Mouse (Mus musculus) MEL (cell line): Measurements from ENCODE around the gene Pawr. TPM values are rescaled to one million over a fixed set of nuclear protein-coding genes. Genes with fewer than 3 reads are reported as not detected.

ENCODE experiments used
- DNase-seq: peaks from one replicate; pipeline ENCODE4 v3.0.0; 2011; ENCODE audit warnings: low read depth, low spot score
- H3K27ac ChIP-seq: 2 replicates; pipeline ENCODE4 v1.5.1; 2012; ENCODE audit warnings: low read depth, mild to moderate bottlenecking, control low read depth, low read length, moderate library complexity; ENCODE audit not compliant: control insufficient read depth
- H3K27me3 ChIP-seq, 2 experiments: fragments of 150-350 bp in 1 of 2; sonication (generic) in 1 of 2; 2 replicates each; pipeline ENCODE4 v1.6.1; 2012; ENCODE audit warnings: low read length in 2 of 2, mild to moderate bottlenecking in 2 of 2, improper control_type of control experiment in 1 of 2, moderate library complexity in 1 of 2; ENCODE audit not compliant: insufficient read depth in 2 of 2, control insufficient read depth in 1 of 2
- H3K36me3 ChIP-seq, 2 experiments: 2 replicates each; pipeline ENCODE4 v1.6.1; 2012 to 2014; ENCODE audit warnings: low read length in 2 of 2, improper control_type of control experiment in 1 of 2, inconsistent platforms in 1 of 2, mild to moderate bottlenecking in 1 of 2; ENCODE audit not compliant: insufficient read depth in 2 of 2, control insufficient read depth in 1 of 2
- H3K4me1 ChIP-seq, 2 experiments: fragments of 150-350 bp in 1 of 2; sonication (generic) in 1 of 2; 2 replicates each; pipeline ENCODE4 v1.6.1; 2012; ENCODE audit warnings: low read length in 2 of 2, improper control_type of control experiment in 1 of 2, mild to moderate bottlenecking in 1 of 2; ENCODE audit not compliant: insufficient read depth in 2 of 2, control insufficient read depth in 1 of 2
- H3K4me3 ChIP-seq, 2 experiments: fragments of 150-350 bp in 1 of 2; sonication (generic) in 1 of 2; 2 replicates each; pipeline ENCODE4 v1.5.1; 2012; ENCODE audit warnings: low read depth in 2 of 2, low read length in 2 of 2, mild to moderate bottlenecking in 2 of 2, moderate library complexity in 2 of 2, control low read depth in 1 of 2, improper control_type of control experiment in 1 of 2; ENCODE audit not compliant: control insufficient read depth in 1 of 2, insufficient read depth in 1 of 2
- H3K79me2 ChIP-seq: 2 replicates; pipeline ENCODE4 v1.6.1; 2012; ENCODE audit warnings: mild to moderate bottlenecking, low read length, moderate library complexity; ENCODE audit not compliant: control insufficient read depth, poor library complexity, insufficient read depth
- H3K9ac ChIP-seq: 2 replicates; pipeline ENCODE4 v1.6.1; 2012; ENCODE audit warnings: low read depth, mild to moderate bottlenecking, control low read depth, low read length, moderate library complexity; ENCODE audit not compliant: control insufficient read depth, poor library complexity, severe bottlenecking
- H3K9me3 ChIP-seq: fragments of 150-350 bp; sonication (generic); replicated peaks from 2 replicates; pipeline ENCODE4 v1.6.1; 2012; ENCODE audit warnings: mild to moderate bottlenecking, low read length, improper control_type of control experiment, moderate library complexity; ENCODE audit not compliant: insufficient read depth
- ELF1 ChIP-seq: IDR thresholded peaks from 2 replicates; pipeline ENCODE4 v1.6.1; 2014; ENCODE audit warnings: low read depth, mild to moderate bottlenecking, inconsistent platforms, low read length, improper control_type of control experiment, moderate library complexity
- GABPA ChIP-seq: IDR thresholded peaks from 2 replicates; pipeline ENCODE4 v1.6.1; 2012; ENCODE audit warnings: low read depth, mild to moderate bottlenecking, inconsistent platforms, low read length, improper control_type of control experiment, moderate library complexity
- GATA1 ChIP-seq: IDR thresholded peaks from 2 replicates; pipeline ENCODE4 v1.6.1; 2011; ENCODE audit warnings: low read depth, low read length, improper control_type of control experiment
- HCFC1 ChIP-seq: IDR thresholded peaks from 2 replicates; pipeline ENCODE4 v1.6.1; 2012; ENCODE audit warnings: low read depth, mild to moderate bottlenecking, inconsistent platforms, low read length, improper control_type of control experiment, moderate library complexity
- MAX ChIP-seq: IDR thresholded peaks from 2 replicates; pipeline ENCODE4 v1.6.1; 2011; ENCODE audit warnings: low read length, improper control_type of control experiment
- MAZ ChIP-seq: IDR thresholded peaks from 2 replicates; pipeline ENCODE4 v1.6.1; 2012; ENCODE audit warnings: low read depth, mild to moderate bottlenecking, inconsistent platforms, low read length, improper control_type of control experiment
- MEF2A ChIP-seq: IDR thresholded peaks from 2 replicates; pipeline ENCODE4 v1.6.1; 2014; ENCODE audit warnings: low read depth, mild to moderate bottlenecking, inconsistent platforms, low read length, improper control_type of control experiment; ENCODE audit not compliant: poor library complexity, insufficient replicate concordance, severe bottlenecking; ENCODE audit errors: extremely low read depth
- MXI1 ChIP-seq: IDR thresholded peaks from 2 replicates; pipeline ENCODE4 v1.6.1; 2011; ENCODE audit warnings: mild to moderate bottlenecking, low read depth, low read length, improper control_type of control experiment
- MYC ChIP-seq: IDR thresholded peaks from 2 replicates; pipeline ENCODE4 v1.6.1; 2011; ENCODE audit warnings: low read depth, mild to moderate bottlenecking, low read length, improper control_type of control experiment, moderate library complexity
- POLR2A ChIP-seq, 2 experiments: IDR thresholded peaks; 2 replicates each; pipeline ENCODE4 v1.6.1; 2011 to 2012; ENCODE audit warnings: low read length in 2 of 2, mild to moderate bottlenecking in 2 of 2, control low read depth in 1 of 2, improper control_type of control experiment in 1 of 2, low read depth in 1 of 2, moderate library complexity in 1 of 2; ENCODE audit not compliant: control insufficient read depth in 1 of 2, insufficient read depth in 1 of 2, poor library complexity in 1 of 2
- RAD21 ChIP-seq: IDR thresholded peaks from 2 replicates; pipeline ENCODE4 v1.6.1; 2011; ENCODE audit warnings: mild to moderate bottlenecking, low read depth, low read length, improper control_type of control experiment
- RCOR1 ChIP-seq: IDR thresholded peaks from 2 replicates; pipeline ENCODE4 v1.6.1; 2012; ENCODE audit warnings: low read depth, mild to moderate bottlenecking, inconsistent platforms, low read length, improper control_type of control experiment
- SIN3A ChIP-seq: IDR thresholded peaks from 2 replicates; pipeline ENCODE4 v1.6.1; 2012; ENCODE audit warnings: low read length, improper control_type of control experiment, inconsistent platforms
- SMC3 ChIP-seq: IDR thresholded peaks from 2 replicates; pipeline ENCODE4 v1.6.1; 2011; ENCODE audit warnings: low read depth, low read length, improper control_type of control experiment
- TBP ChIP-seq: IDR thresholded peaks from 2 replicates; pipeline ENCODE4 v1.8.0; 2011; ENCODE audit warnings: low read depth, low read length, improper control_type of control experiment
- TCF12 ChIP-seq: IDR thresholded peaks from 2 replicates; pipeline ENCODE4 v1.6.1; 2014; ENCODE audit warnings: low read depth, mild to moderate bottlenecking, inconsistent platforms, low read length, improper control_type of control experiment, moderate library complexity
- USF1 ChIP-seq: IDR thresholded peaks from 2 replicates; pipeline ENCODE4 v1.6.1; 2014; ENCODE audit warnings: low read depth, mild to moderate bottlenecking, inconsistent platforms, low read length, improper control_type of control experiment, moderate library complexity
- USF2 ChIP-seq, 2 experiments: IDR thresholded peaks; 2 replicates each; pipeline ENCODE4 v1.6.1; 2011 to 2012; ENCODE audit warnings: improper control_type of control experiment in 2 of 2, low read length in 2 of 2, borderline replicate concordance in 1 of 2, inconsistent platforms in 1 of 2, low read depth in 1 of 2, mild to moderate bottlenecking in 1 of 2; ENCODE audit not compliant: insufficient read depth in 1 of 2
- ZC3H11A ChIP-seq: IDR thresholded peaks from 2 replicates; pipeline ENCODE4 v1.6.1; 2012; ENCODE audit warnings: low read depth, mild to moderate bottlenecking, inconsistent platforms, low read length, improper control_type of control experiment
- ZKSCAN1 ChIP-seq: IDR thresholded peaks from 2 replicates; pipeline ENCODE4 v1.6.1; 2012; ENCODE audit warnings: low read depth, mild to moderate bottlenecking, inconsistent platforms, low read length, improper control_type of control experiment, moderate library complexity
- ZMIZ1 ChIP-seq: IDR thresholded peaks from 2 replicates; pipeline ENCODE4 v1.6.1; 2012; ENCODE audit warnings: low read depth, mild to moderate bottlenecking, inconsistent platforms, low read length, improper control_type of control experiment, moderate library complexity
- ZNF384 ChIP-seq: IDR thresholded peaks from 2 replicates; pipeline ENCODE4 v1.6.1; 2012; ENCODE audit warnings: low read depth, mild to moderate bottlenecking, inconsistent platforms, low read length, improper control_type of control experiment
- polyA plus RNA-seq, 2 experiments: library from polyadenylated mRNA; stranded (reverse) in 1 of 2; unstranded in 1 of 2; fragments of >175 nt in 1 of 2; fragments of >200 nt in 1 of 2; gene quantifications; 2 replicates each; pipeline versions ENCODE4 v1.2.1 to v1.2.4; 2012; ENCODE audit warnings: low replicate concordance in 2 of 2, low read depth in 1 of 2; ENCODE audit not compliant: insufficient read length in 2 of 2, insufficient read depth in 1 of 2, missing spikeins in 1 of 2
- total RNA-seq: library from RNA; depleted of rRNA; stranded (reverse); fragments of 300-350 nt; gene quantifications from 2 replicates; pipeline ENCODE4 v1.2.3, GENCODE M21; 2012

The Pawr gene
- total and polyA plus RNA-seq, 3 experiments, result 20.7 to 29.6 TPM; not detected in 1

DNA sequence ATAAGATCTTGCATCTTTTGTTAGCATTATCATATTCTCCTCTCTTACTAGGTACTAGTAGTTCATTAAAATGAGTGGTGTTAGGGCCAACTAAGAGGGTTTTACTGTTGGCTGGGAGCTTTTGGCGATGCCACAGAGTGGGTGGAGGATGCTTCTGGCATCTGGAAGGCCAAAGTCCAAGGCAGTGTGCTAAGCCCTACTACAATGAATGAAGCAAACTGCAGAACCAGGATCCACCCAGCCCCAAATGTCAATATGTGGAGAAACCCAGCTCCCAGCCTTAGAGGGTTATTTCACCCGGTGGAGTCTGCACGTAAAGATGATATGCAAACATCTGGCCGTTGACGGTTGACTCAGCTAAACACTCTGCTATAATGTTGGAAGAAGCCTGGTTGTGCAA is 2.1 kb upstream of the Pawr start:
- H3K79me2 ChIP-seq, result peaks cover 21% of the 10 kb centered on the region
- peaks cover 0 to 10% of the 10 kb centered on the region in 2 experiments; a peak in 3 of 4 replicates for H3K36me3 ChIP-seq
- H3K9me3 ChIP-seq, result no peaks in the 10 kb centered on the region
- no peaks in the 10 kb centered on the region for H3K27me3 ChIP-seq
- peaks cover 12% of the 10 kb centered on the region in 2 experiments; a peak in 3 of 4 replicates for H3K4me1 ChIP-seq
- TF ChIP-seq SMC3, result no peak
- TF ChIP-seq RCOR1, result no peak
- no peak for TF ChIP-seq POLR2A (IDR thresholded peaks at IDR 0.05; ENCODE audit: control insufficient read depth in 1 of 2, insufficient read depth in 1 of 2, low read depth in 1 of 2, low read length in 2 of 2, poor library complexity in 1 of 2)
- TF ChIP-seq HCFC1, result no peak
- peak; percentile 23 for DNase-seq
- H3K27ac ChIP-seq, result no peak overlapping the region
- peak overlapping the region in 1 of 2 experiments; percentile 53; a peak in 1 of 4 replicates for H3K4me3 ChIP-seq
- H3K9ac ChIP-seq, result no peak overlapping the region

DNA sequence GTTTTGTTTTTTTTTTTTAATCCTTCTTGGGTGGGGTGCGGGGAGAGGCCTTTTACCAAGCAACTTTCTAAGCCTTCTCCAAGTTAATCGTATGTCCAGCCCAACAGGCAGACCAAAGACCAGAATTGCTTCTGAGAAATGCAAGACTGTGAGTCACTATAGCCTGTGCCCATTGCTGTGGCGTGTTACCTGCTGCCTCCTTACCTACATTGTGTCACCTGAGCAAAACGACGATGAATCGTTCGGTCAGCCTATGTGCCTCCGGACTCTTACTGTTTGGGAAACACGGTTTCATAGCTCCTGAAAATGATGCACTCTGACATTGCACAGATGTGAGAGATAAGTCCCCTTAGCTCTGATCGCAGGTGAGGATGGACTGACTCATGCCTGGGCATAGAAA is 957 bp upstream of the Pawr start:
- Histone ChIP-seq H3K36me3 (peaks cover 0 to 19% of the 10 kb centered on the region in 2 experiments; a peak in 3 of 4 replicates), H3K9me3 (no peaks in the 10 kb centered on the region), H3K9ac (no peak overlapping the region), H3K79me2 (peaks cover 24% of the 10 kb centered on the region), H3K4me3 (no peak overlapping the region), H3K4me1 (peaks cover 12% of the 10 kb centered on the region in 2 experiments; a peak in 3 of 4 replicates), H3K27ac (no peak overlapping the region), H3K27me3 (no peaks in the 10 kb centered on the region)
- TF ChIP-seq MAX (0 out of 2 replicates have a peak, but pooled peaks have one; percentile 27), GATA1 (0 out of 2 replicates have a peak, but pooled peaks have one; percentile 4), SIN3A (no peak), USF2 (IDR thresholded peaks at IDR 0.05; ENCODE audit: borderline replicate concordance in 1 of 2, insufficient read depth in 1 of 2, low read depth in 1 of 2, low read length in 2 of 2) (no peak)
- DNase-seq, result no peak

DNA sequence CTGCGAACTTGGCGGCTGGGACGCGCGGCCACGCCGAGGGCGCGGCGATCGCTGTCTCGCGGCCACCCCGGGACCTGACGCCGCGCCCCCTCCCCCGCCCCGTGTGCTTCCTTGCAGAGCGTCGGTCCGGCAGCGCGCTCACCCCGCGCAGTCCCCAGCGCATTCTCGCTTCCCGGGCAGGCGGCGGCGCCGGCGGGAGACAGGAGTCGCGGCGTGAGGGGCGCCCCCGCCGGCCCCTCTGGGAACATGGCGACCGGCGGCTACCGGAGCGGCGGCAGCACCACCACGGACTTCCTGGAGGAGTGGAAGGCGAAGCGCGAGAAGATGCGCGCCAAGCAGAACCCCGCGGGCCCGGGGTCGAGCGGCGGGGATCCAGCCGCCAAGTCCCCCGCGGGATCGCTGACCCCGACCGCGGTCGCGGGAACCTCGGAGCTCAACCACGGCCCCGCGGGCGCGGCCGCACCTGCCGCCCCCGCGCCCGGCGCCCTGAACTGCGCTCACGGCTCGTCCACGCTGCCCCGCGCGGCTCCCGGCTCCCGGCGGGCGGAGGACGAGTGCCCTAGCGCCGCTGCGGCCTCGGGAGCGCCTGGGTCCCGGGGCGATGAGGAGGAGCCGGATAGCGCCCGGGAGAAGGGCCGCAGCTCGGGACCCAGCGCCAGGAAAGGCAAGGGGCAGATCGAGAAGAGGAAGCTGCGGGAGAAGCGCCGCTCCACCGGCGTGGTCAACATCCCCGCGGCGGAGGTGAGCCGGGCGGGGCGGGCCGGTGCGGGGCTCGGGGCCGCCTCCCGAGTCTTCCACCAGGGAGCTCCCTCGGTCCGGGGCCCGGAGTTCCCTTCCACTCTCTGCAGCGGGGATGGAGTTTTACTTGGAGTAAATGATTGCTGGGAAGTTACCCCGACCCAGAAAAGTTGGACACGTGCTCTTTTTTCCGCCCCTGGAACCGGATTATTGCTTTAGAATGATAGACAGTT is 935 bp downstream of the Pawr start:
- peak; percentile 52 for DNase-seq
- peak overlapping the region; percentile 52 for H3K27ac ChIP-seq
- H3K27me3 ChIP-seq, result no peaks in the 10 kb centered on the region
- peaks cover 0 to 18% of the 10 kb centered on the region in 2 experiments; a peak in 3 of 4 replicates for H3K36me3 ChIP-seq
- H3K79me2 ChIP-seq, result peaks cover 24% of the 10 kb centered on the region
- peak overlapping the region; percentile 93 for H3K9ac ChIP-seq
- no peaks in the 10 kb centered on the region for H3K9me3 ChIP-seq
- H3K4me1 ChIP-seq, result peaks cover 12% of the 10 kb centered on the region in 2 experiments; a peak in 3 of 4 replicates
- H3K4me3 ChIP-seq, result peak overlapping the region; percentile 83 to 95
- TF ChIP-seq MAZ, result peak; percentile 23; the same call in 1 of the 2 replicates
- TF ChIP-seq USF1, result no peak
- no peak for TF ChIP-seq ELF1
- no peak for TF ChIP-seq MYC
- no peak for TF ChIP-seq RCOR1
- TF ChIP-seq POLR2A (IDR thresholded peaks at IDR 0.05; ENCODE audit: control insufficient read depth in 1 of 2, insufficient read depth in 1 of 2, low read depth in 1 of 2, low read length in 2 of 2, poor library complexity in 1 of 2), result peak in 1 of 2 experiments; percentile 3; a peak in 2 of 4 replicates
- no peak for TF ChIP-seq GABPA
- no peak for TF ChIP-seq ZNF384
- no peak for TF ChIP-seq ZC3H11A
- no peak; the same call in 1 of the 2 replicates for TF ChIP-seq RAD21
- no peak for TF ChIP-seq SMC3
- TF ChIP-seq MEF2A, result no peak
- peak; percentile 72 for TF ChIP-seq MXI1
- no peak for TF ChIP-seq TCF12
- TF ChIP-seq ZMIZ1, result no peak
- TF ChIP-seq TBP, result no peak
- TF ChIP-seq ZKSCAN1, result no peak
